Mouse (Mus musculus): ENCODE measurements at regions not wholly inside any gene's neighbourhood (a gene's known extent, or its start where the extent isn't known, plus 50 kb on each side); places are given as distances from the start of the nearest gene placed in this dataset.
A peak's percentile ranks its signal among the peaks of the same experiment; 100 is the strongest.

DNA sequence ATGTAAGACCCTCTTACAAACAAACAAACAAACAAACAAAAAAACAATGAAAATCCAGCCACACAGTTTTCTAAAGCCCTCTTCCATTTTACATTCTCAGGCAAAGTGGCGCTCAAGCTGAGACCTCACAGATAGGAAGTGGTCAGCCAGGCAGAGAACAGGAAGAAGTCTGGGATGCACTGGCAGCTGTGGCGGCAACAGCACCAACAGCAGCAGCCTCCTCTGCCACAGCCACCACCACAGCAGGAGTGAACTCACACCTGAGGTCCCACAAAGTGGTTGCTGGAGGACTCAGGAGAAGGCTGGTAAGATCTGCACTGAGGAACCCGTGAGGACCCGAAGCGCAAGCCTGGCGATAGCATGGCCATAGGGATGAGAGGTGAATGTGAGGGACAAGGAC is 156.3 kb downstream of the Grm4 start:
- DNase-seq (ENCODE audit: low spot score in 2 of 2) = no peak

DNA sequence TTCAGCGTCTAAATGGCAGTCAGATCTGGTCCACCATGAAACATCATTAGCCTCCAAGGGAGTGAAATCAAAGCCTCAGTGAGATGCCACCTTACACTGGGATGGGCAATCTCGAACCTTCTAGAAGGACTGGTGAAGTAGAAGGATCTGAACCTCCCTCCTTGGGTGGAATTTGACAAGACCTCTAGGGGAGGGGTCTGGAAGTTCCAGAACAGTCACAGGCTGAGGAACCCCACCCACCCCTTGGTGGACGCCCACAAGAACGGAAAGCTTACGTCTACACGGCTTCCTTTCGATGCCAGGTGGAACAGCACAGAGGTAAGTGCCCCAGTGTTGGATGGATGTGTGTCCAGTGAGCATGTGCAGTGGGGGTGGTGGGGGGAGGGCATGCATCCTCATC is 156.9 kb downstream of the Grm4 start:
- DNase-seq (ENCODE audit: low spot score in 2 of 2) = no peak

DNA sequence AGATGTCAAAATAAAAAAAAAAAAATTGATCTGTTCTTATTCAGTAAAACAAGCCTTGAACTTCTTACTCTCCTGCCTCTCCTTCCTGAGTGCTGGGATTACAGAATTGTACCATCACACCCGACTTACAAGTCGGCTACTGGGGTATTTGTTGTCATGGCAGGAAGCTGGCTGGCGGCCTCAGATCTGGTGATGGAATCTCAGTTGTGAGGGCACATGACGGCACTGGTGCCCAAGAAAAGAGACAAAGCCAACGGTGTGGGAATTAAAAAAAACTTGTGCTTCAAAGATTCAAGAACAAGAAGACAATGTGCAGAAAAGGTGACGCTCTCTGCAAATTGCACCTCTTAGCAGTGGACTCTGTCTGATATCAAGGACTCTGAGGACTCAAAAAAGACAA is 157.3 kb downstream of the Grm4 start:
- DNase-seq (ENCODE audit: low spot score in 2 of 2) = no peak

GRCm38 (mm10) chr17:27362221-27362620 is 158.0 kb upstream of the Lemd2 start:
- DNase-seq (ENCODE audit: low spot score in 2 of 2) = peak in 1 of 2 experiments; percentile 36

DNA sequence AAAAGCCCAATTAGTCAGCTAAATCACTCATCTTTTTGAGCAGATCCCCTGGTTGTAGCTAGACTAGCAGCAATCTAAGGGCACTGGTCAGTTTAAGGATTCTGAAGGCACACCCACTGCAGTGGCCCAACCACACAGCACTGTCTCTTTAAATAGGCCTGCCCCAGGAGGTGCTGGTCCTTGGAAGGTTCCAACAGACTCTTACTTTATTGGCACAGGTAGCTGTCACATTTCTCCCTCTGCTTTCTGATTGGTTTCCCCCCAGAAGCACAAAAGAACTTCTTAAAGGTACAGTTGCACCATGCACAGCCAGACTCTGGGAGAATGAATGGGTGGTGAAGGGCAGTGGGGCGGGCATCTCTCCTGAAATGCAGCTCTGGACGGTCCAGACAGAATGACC is 157.1 kb upstream of the Lemd2 start:
- DNase-seq (ENCODE audit: low spot score in 2 of 2) = no peak

DNA sequence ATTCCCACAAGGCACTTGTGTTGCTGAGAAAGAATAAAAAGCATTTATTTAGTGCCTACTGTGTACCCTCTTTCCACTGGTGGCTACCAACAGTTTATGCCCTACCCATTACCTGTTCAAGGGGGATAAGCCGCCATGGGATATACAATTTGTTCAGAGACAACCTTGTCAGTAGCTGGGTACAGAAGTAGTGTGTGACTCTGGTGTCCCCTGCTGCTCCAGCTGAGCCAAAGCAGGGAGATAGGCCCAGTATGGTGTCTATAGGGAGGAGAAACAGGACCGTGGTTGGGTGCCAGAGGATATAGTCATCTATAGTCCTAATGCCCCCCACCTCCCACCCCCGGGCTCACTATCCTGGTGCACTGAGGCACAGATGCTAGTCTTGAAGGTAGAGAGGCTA is 152.6 kb upstream of the Lemd2 start:
- DNase-seq (ENCODE audit: low spot score in 2 of 2) = no peak

DNA sequence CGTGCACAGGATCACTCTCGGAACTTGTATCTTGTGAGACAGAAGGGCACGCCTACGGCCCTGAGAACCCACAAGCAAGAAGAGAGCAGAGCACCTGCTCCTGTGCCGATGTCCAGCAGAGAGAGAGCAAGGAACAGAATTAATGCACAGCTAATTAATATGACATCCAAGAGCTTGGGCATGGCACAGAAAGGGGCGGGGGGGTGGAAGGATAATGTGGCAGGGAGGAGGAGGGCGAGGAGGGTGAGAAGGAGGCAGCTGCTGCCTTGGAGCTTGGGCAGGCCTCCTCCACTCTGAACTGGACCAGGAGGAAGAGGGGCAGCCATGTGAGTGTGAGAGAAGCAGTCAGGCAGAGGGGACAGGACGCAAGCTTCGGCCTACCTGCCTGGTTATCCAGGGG is 151.4 kb upstream of the Lemd2 start:
- DNase-seq (ENCODE audit: low spot score in 2 of 2) = no peak

DNA sequence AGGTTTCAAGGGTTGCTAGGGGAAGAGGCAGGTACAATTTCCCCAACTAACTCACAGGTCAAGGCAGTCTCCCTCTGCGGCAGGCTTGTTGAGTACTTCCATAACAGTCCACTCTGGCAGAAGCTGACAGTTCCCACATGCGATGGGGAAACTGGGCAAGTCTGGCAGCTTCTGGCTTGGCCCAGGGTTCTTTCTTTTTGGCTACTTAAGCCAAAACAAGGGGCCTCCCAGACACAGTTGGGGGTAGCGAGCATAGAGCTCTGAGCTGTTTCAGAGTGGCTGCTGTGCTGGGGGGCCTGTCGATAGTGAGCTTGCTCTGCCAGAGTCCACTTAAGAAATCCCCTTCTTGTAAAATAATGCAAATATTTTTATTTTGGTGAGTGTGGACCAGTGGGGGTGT is 150.8 kb upstream of the Lemd2 start:
- no peak for DNase-seq (ENCODE audit: low spot score in 2 of 2)

- no peak for DNase-seq (ENCODE audit: low spot score in 2 of 2)
Measured at GRCm38 (mm10) chr17:27349911-27350310, 145.6 kb upstream of the Lemd2 start.

DNA sequence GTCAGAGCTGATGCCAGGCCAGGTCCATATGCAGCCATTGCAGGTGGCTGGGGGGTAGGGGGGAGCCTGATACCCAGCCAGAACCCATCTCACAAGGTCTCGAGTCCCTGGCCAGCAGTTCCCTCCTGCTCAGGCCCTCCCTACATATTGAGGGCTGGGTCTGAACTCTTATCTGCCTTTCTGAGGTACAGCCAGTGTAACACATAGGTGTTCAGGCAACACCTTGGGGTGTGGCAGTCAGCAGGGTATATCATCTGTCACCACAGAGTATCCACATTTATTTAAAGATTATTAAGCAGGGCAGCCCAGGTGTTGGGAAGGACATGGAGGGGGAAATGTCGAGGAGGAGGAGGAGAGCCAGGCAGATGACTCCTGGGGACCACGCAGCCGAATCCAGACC is 145.2 kb upstream of the Lemd2 start:
- no peak for DNase-seq (ENCODE audit: low spot score in 2 of 2)

GRCm38 (mm10) chr17:27341952-27342890 is 138.0 kb upstream of the Lemd2 start:
- no peak for DNase-seq (ENCODE audit: low spot score in 2 of 2)

GRCm38 (mm10) chr17:27339823-27340222 is 135.6 kb upstream of the Lemd2 start:
- no peak for DNase-seq (ENCODE audit: low spot score in 2 of 2)

GRCm38 (mm10) chr17:27339261-27339660 is 135.0 kb upstream of the Lemd2 start:
- DNase-seq (ENCODE audit: low spot score in 2 of 2) = no peak

DNA sequence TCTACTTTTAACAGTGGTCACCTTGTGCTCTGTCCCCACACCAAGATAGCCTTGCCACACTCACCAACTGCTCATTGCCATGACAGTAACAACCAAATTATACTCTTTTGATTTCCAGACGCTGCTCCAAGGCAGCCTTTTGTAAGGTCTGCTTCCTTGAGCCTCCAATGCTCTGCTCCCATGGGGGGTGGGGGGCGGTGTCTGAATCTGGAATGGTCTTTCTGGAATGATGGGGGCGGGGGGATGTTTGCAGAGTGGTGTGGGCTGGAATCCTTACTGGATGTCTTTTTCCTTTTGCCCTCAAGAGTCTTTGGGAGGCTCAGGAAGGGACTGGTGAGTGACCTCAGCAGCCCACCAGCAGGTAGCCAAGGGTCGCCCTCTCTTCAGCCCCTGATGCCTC is 131.4 kb upstream of the Lemd2 start:
- no peak for DNase-seq (ENCODE audit: low spot score in 2 of 2)

- DNase-seq (ENCODE audit: low spot score in 2 of 2) = no peak
Measured at GRCm38 (mm10) chr17:27333593-27333992, 129.3 kb upstream of the Lemd2 start.

GRCm38 (mm10) chr17:27333141-27333540 is 128.9 kb upstream of the Lemd2 start:
- no peak for DNase-seq (ENCODE audit: low spot score in 2 of 2)

GRCm38 (mm10) chr17:27332076-27332475 is 127.8 kb upstream of the Lemd2 start:
- no peak for DNase-seq (ENCODE audit: low spot score in 2 of 2)

- no peak for DNase-seq (ENCODE audit: low spot score in 2 of 2)
Measured at GRCm38 (mm10) chr17:27331630-27332029, 127.4 kb upstream of the Lemd2 start.

GRCm38 (mm10) chr17:27329791-27330190 is 125.5 kb upstream of the Lemd2 start:
- no peak for DNase-seq (ENCODE audit: low spot score in 2 of 2)

DNA sequence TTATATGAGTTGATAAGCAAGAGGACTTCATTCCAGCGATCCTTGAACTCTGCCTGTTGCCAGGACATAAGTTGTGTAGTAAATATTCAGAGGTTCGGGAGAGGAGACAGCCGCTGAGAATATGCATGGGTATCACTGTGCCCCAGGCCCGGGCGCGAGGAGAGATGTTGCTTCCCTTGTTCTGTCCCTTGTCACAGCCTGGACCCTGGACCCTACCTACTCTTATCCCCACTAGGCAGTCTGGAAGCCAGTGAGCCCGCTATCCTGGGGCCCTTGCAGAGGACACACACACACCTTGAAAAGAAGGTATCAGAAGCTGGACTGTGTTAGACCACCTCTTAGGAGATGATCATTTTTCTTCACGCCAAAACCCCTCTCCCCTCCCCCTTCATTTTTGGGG is 124.9 kb upstream of the Lemd2 start:
- DNase-seq (ENCODE audit: low spot score in 2 of 2) = no peak

DNA sequence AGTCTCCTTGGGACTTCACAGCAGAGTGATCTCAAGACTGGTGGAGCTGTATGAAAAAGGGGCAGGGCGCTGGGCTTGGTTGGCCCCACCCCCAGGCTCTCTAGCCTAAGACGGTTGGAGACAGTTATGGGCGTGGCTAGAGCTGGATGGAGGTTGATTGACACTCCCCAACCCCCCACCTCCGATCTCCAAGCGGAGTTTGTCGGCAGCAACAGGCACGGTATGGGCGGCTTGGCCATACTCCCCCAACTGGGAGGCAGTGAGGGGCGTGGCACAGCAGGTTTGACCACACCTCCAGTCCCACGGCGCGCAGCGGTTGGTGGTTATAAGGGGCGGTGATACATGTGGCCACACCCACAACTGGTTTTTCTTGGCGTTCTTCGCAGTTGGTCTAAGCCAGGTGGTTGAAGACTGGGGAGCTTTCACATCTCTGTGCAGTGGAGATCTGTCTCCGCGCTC is 120.8 kb upstream of the Lemd2 start:
- peak; percentile 81 to 84 for DNase-seq (ENCODE audit: low spot score in 2 of 2)

DNA sequence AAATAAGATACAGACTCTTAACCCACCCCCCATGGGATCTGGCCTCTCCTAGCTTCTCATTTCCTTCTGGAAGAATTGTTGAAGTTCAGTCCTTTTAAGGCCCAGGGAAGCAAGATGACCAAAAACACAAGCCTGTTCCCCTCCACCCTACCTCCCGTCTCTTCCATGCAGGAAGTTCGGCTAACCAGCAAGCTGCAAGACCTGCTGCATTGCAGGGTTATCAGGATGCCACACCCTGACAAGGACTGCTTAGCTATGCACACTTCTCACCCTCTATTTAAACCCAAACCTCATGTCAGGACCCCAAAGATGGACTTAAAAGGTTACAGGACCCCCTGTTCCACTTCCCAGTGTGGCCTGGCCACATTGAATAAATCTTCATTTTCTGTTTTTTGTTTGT is 119.2 kb upstream of the Lemd2 start:
- no peak for DNase-seq (ENCODE audit: low spot score in 2 of 2)

DNA sequence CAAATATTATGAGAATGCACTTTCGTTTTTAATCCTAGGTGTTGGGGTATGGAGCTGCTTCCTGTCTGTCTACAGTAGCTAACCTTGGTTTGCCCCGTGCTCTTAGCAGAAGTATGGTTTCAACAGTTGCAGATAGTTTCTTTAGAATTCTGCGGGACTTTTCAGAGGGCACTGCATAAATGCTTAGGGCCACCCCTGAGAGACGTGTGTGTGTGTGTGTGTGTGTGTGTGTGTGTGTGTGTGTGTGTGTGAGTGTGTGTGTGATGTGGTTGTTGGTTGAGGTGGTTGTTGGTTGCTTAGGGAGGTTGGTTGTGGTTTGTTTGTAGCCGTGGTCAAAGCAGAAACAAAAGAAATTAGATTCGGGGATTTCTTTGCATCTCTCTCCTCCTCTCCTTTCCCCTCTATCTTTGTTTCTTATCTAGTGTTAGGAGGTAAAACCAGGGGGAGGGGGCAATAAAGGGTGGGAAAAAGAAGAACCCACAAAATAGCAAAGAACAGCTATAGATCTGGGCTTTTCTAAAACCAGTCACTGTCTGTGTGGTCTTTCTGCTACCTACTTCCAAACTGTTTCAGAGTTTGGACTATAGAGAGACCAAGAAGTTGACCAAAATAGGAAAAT is 118.7 kb upstream of the Lemd2 start:
- no peak for DNase-seq (ENCODE audit: low spot score in 2 of 2)

Measured in frontal cortex, postnatal 10 days (tissue).